Mouse (Mus musculus) embryonic facial prominence, embryonic 13.5 days (tissue): Measurements from ENCODE around the gene Dnajc1. TPM values are rescaled to one million over a fixed set of nuclear protein-coding genes. Genes with fewer than 3 reads are reported as not detected.

Source experiments
- ATAC-seq: fragments of 200-750 bp; cut with Nextera tagmentation; 2 replicates; pipeline ENCODE4 v1.8.0; 2017; ENCODE audit warnings: low read depth; ENCODE audit not compliant: insufficient number of reproducible peaks, insufficient read depth, low FRiP score, low TSS enrichment
- H3K27ac ChIP-seq: fragments of 300-500 bp; sonication (generic); 2 replicates; pipeline ENCODE4 v1.5.1; 2015; ENCODE audit warnings: moderate library complexity, mild to moderate bottlenecking, inconsistent platforms
- H3K27me3 ChIP-seq: fragments of 300-500 bp; sonication (generic); 2 replicates; pipeline ENCODE4 v1.6.1; 2015; ENCODE audit warnings: mild to moderate bottlenecking, inconsistent platforms
- H3K36me3 ChIP-seq: fragments of 300-500 bp; sonication (generic); 2 replicates; pipeline ENCODE4 v1.6.1; 2015; ENCODE audit warnings: mild to moderate bottlenecking, inconsistent platforms
- H3K4me1 ChIP-seq: fragments of 300-500 bp; sonication (generic); 2 replicates; pipeline ENCODE4 v1.6.1; 2015; ENCODE audit warnings: inconsistent platforms
- H3K4me2 ChIP-seq: fragments of 300-500 bp; sonication (generic); 2 replicates; pipeline ENCODE4 v1.6.1; 2015; ENCODE audit warnings: moderate library complexity, mild to moderate bottlenecking, inconsistent platforms
- H3K4me3 ChIP-seq: fragments of 300-500 bp; sonication (generic); 2 replicates; pipeline ENCODE4 v1.5.1; 2015; ENCODE audit warnings: mild to moderate bottlenecking, inconsistent platforms
- H3K9ac ChIP-seq: fragments of 300-500 bp; sonication (generic); 2 replicates; pipeline ENCODE4 v1.6.1; 2015; ENCODE audit warnings: mild to moderate bottlenecking, inconsistent platforms
- H3K9me3 ChIP-seq: fragments of 300-500 bp; sonication (generic); 2 replicates; pipeline ENCODE4 v1.6.1; 2016; ENCODE audit warnings: inconsistent platforms
- WGBS: fragments of 180-500 bp; shearing (Covaris S2); methylation state at CpG from one replicate; pipeline ENCODE4 v1.1.7; 2015; ENCODE audit warnings: mixed read lengths; 5-methylcytosine and 5-hydroxymethylcytosine counted together
- polyA plus RNA-seq: library from polyadenylated mRNA; unstranded; fragments of >200 nt; fragmentation: Nextera tagmentation; extraction: Ambion mirVana; gene quantifications from 2 replicates; pipeline ENCODE4 v1.2.1, GENCODE M21; 2015

Gene Dnajc1
- polyA plus RNA-seq, 1 experiment from 2014 or later = 36.4 TPM

DNA sequence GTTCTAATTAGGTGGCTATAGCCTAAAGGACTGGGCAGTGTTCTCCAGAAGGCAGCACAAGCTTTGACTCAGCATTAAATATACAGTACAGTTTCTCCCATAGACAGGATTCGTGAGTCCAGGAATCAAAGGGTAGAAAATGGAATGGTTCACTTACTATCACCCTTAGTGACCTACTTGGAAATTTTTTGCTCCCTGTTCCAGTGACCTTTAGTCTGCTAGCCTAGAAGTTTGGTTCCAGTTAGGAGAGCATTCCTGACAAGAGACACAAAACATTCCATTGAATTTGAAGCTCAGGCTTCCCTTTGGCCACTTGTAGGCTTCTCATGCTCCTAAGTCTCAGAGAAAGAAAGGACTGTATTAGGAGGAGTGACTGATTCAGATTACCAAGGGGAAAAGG lies 126.9 kb downstream of the Dnajc1 start:
- H3K4me3 ChIP-seq = no peak overlapping the region
- no peak overlapping the region for H3K27ac ChIP-seq
- H3K4me1 ChIP-seq = no peaks in the 10 kb centered on the region
- no peak overlapping the region for H3K4me2 ChIP-seq
- 91% methylated on average over 1 of the region's 1 CpGs for WGBS
- no peak overlapping the region for H3K9ac ChIP-seq
- no peak for ATAC-seq
- H3K36me3 ChIP-seq = no peaks in the 10 kb centered on the region
- no peaks in the 10 kb centered on the region for H3K27me3 ChIP-seq
- no peaks in the 10 kb centered on the region for H3K9me3 ChIP-seq

GRCm38 (mm10) chr2:18264579-18264978 lies 128.1 kb downstream of the Dnajc1 start:
- no peaks in the 10 kb centered on the region for H3K4me1 ChIP-seq
- H3K9me3 ChIP-seq = no peaks in the 10 kb centered on the region
- H3K4me3 ChIP-seq = no peak overlapping the region
- no peaks in the 10 kb centered on the region for H3K36me3 ChIP-seq
- no peak overlapping the region for H3K27ac ChIP-seq
- no peak overlapping the region for H3K9ac ChIP-seq
- H3K27me3 ChIP-seq = no peaks in the 10 kb centered on the region
- no peak for ATAC-seq
- 81% methylated on average over 3 of the region's 3 CpGs for WGBS
- no peak overlapping the region for H3K4me2 ChIP-seq

DNA sequence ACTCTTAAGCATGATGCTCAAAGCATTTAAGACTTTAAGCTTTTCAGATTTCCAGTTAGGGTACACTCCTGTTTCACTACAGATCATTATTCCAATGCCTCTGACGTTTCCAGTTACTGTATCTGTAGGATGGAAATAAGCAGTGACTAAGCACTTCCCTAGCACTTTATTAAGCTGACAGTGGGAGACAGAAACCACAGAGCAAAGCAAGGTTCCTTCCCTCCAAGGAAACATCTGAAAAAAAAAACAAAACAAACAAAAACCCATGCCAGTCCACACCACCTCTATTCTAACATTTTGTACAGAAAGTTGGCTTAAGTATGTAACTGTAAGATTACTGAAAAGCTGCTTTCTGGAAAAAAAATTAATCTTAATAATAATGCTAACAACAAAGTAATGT lies 130.3 kb downstream of the Dnajc1 start:
- H3K27me3 ChIP-seq = no peaks in the 10 kb centered on the region
- H3K36me3 ChIP-seq = no peaks in the 10 kb centered on the region
- no peak for ATAC-seq
- 35% methylated on average over 1 of the region's 1 CpGs for WGBS
- H3K9ac ChIP-seq = no peak overlapping the region
- H3K4me3 ChIP-seq = no peak overlapping the region
- H3K27ac ChIP-seq = no peak overlapping the region
- H3K9me3 ChIP-seq = no peaks in the 10 kb centered on the region
- no peak overlapping the region for H3K4me2 ChIP-seq
- H3K4me1 ChIP-seq = no peaks in the 10 kb centered on the region

DNA sequence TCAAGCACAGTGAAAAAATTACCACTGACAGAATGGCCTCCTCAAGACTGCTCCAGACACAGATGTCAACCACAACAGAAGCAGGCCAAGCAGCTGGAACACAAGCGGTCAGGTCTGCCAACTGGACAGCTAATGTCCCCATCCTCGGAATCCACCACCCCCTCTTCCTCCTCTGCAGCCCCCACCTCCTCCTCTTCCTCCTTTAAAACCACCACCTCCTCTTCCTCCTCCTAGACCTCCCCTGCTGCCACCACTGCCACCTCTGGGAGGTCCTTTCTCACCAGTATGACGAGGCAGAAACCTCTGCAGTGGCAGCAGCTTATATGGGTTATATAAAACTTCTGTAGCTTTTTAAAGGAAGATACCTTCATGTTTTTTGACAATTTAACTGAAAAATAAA lies 143.4 kb downstream of the Dnajc1 start:
- ATAC-seq = no peak
- Histone ChIP-seq H3K4me3 (no peak overlapping the region), H3K9me3 (peaks cover 4% of the 10 kb centered on the region; the same call in 1 of the 2 replicates), H3K27ac (no peak overlapping the region), H3K27me3 (no peaks in the 10 kb centered on the region), H3K36me3 (peaks cover 23% of the 10 kb centered on the region), H3K4me2 (no peak overlapping the region), H3K4me1 (no peaks in the 10 kb centered on the region), H3K9ac (no peak overlapping the region)
- 95% methylated on average over 3 of the region's 3 CpGs for WGBS

GRCm38 (mm10) chr2:18235524-18235923 lies 157.1 kb downstream of the Dnajc1 start:
- Histone ChIP-seq H3K9me3 (no peaks in the 10 kb centered on the region), H3K27me3 (no peaks in the 10 kb centered on the region), H3K4me2 (no peak overlapping the region), H3K36me3 (no peaks in the 10 kb centered on the region), H3K4me3 (no peak overlapping the region), H3K27ac (no peak overlapping the region), H3K4me1 (peaks cover 15% of the 10 kb centered on the region), H3K9ac (no peak overlapping the region)
- WGBS = 95% methylated on average over 5 of the region's 5 CpGs
- no peak for ATAC-seq

GRCm38 (mm10) chr2:18232883-18233567 lies 159.6 kb downstream of the Dnajc1 start:
- no peak overlapping the region for H3K27ac ChIP-seq
- H3K4me3 ChIP-seq = no peak overlapping the region
- WGBS = 24% methylated on average over 5 of the region's 5 CpGs
- no peaks in the 10 kb centered on the region for H3K9me3 ChIP-seq
- no peak for ATAC-seq
- no peak overlapping the region for H3K4me2 ChIP-seq
- no peaks in the 10 kb centered on the region for H3K27me3 ChIP-seq
- H3K4me1 ChIP-seq = peaks cover 26% of the 10 kb centered on the region
- no peak overlapping the region for H3K9ac ChIP-seq
- no peaks in the 10 kb centered on the region for H3K36me3 ChIP-seq

- Histone ChIP-seq H3K4me2 (no peak overlapping the region), H3K9me3 (no peaks in the 10 kb centered on the region), H3K4me1 (peaks cover 26% of the 10 kb centered on the region), H3K36me3 (no peaks in the 10 kb centered on the region), H3K27me3 (no peaks in the 10 kb centered on the region), H3K27ac (no peak overlapping the region), H3K9ac (no peak overlapping the region), H3K4me3 (no peak overlapping the region)
- WGBS = 33% methylated on average over 4 of the region's 4 CpGs
- ATAC-seq = no peak
Observed at GRCm38 (mm10) chr2:18231143-18231542, 161.5 kb downstream of the Dnajc1 start.

GRCm38 (mm10) chr2:18229279-18229678 lies 163.4 kb downstream of the Dnajc1 start:
- H3K4me3 ChIP-seq = no peak overlapping the region
- no peak overlapping the region for H3K27ac ChIP-seq
- 19% methylated on average over 2 of the region's 2 CpGs for whole genome bisulfite sequencing
- no peaks in the 10 kb centered on the region for H3K27me3 ChIP-seq
- ATAC-seq = no peak; the same call in 1 of the 2 replicates
- H3K9me3 ChIP-seq = no peaks in the 10 kb centered on the region
- H3K4me1 ChIP-seq = peaks cover 25% of the 10 kb centered on the region
- H3K36me3 ChIP-seq = no peaks in the 10 kb centered on the region
- no peak overlapping the region for H3K4me2 ChIP-seq
- no peak overlapping the region for H3K9ac ChIP-seq

DNA sequence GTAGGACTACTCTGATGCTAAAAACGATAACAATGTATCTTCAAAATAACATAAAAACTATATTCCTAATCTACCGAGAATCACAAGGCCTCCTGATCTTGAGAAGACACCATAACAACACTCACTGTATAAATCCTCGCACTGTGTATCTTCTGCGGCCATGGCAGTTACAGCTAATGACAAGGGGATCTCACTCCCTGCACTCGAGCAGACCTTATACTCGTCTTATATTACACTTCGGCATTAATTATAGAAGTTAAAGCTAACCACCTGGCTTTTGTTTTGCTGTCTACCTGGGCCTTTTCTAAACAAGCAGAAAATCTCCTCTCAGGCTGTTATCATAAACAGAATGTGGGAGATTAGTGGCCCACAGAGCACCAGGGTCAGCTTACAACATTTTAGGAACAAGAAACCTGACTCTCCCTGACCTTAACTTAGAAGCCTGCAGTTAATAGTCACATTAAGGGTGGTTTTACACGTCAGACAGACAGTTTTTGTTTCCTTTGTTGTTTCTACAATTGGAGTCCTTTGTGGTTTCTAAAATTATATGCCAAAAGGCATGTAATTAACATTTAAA lies 164.1 kb downstream of the Dnajc1 start:
- Histone ChIP-seq H3K27ac (no peak overlapping the region), H3K9ac (no peak overlapping the region), H3K4me2 (no peak overlapping the region), H3K27me3 (no peaks in the 10 kb centered on the region), H3K4me3 (no peak overlapping the region), H3K9me3 (no peaks in the 10 kb centered on the region), H3K4me1 (peaks cover 21% of the 10 kb centered on the region), H3K36me3 (no peaks in the 10 kb centered on the region)
- no peak for ATAC-seq
- 20% methylated on average over 8 of the region's 8 CpGs for WGBS

DNA sequence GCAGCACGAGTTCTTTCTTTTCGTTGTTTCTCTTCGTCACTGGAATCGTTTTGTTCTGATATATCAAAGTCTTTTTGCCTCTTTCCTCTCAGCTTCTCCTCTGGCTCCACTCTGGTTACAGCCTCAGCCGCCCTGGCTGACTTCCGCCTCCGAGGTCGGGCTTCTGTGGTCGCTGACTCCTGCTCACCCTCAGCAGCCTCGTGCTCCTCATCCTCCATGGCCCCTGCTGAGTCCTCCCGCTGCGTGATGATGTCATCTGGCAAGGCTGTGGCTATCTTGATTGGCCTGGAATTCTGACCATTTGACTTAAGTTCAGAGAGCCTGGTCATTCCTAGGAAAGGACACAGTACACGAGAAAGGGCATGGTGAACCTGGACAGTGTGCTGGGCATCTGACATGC lies 173.1 kb downstream of the Dnajc1 start:
- no peaks in the 10 kb centered on the region for H3K27me3 ChIP-seq
- no peak overlapping the region for H3K9ac ChIP-seq
- no peak overlapping the region for H3K4me2 ChIP-seq
- H3K4me1 ChIP-seq = peaks cover 9% of the 10 kb centered on the region; the same call in 1 of the 2 replicates
- peaks cover 50% of the 10 kb centered on the region for H3K36me3 ChIP-seq
- H3K9me3 ChIP-seq = no peaks in the 10 kb centered on the region
- ATAC-seq = no peak
- no peak overlapping the region for H3K4me3 ChIP-seq
- H3K27ac ChIP-seq = no peak overlapping the region
- 81% methylated on average over 13 of the region's 13 CpGs for WGBS

DNA sequence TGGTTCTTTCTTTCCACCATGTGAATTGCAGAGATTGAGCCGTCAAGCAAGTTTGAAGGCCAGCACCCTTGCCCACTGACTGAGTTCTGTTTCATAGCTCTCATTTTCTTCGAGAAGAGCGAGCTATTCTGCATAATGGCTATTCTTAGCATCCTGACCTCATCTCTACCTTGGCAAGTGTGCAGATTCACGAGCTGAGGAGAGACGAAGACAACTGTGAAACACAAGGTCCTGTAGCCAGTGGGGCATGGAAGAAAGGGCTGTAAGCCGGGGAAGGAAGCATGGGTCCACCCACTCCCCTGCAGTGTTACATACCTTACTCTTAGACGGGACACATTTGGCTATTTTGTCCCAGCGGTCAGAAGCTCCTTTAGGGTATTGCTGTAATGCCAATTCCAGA lies 173.5 kb downstream of the Dnajc1 start:
- Histone ChIP-seq H3K27me3 (no peaks in the 10 kb centered on the region), H3K9ac (no peak overlapping the region), H3K4me1 (peaks cover 9% of the 10 kb centered on the region; the same call in 1 of the 2 replicates), H3K36me3 (peaks cover 54% of the 10 kb centered on the region), H3K4me3 (no peak overlapping the region), H3K9me3 (no peaks in the 10 kb centered on the region), H3K4me2 (no peak overlapping the region), H3K27ac (no peak overlapping the region)
- 80% methylated on average over 8 of the region's 8 CpGs for WGBS
- no peak for ATAC-seq

- ATAC-seq = no peak
- H3K4me2 ChIP-seq = no peak overlapping the region
- H3K4me3 ChIP-seq = no peak overlapping the region
- 55% methylated on average over 5 of the region's 5 CpGs for WGBS
- H3K9ac ChIP-seq = no peak overlapping the region
- no peak overlapping the region for H3K27ac ChIP-seq
- peaks cover 59% of the 10 kb centered on the region for H3K36me3 ChIP-seq
- no peaks in the 10 kb centered on the region for H3K27me3 ChIP-seq
- peaks cover 9% of the 10 kb centered on the region; the same call in 1 of the 2 replicates for H3K4me1 ChIP-seq
- no peaks in the 10 kb centered on the region for H3K9me3 ChIP-seq
Observed at GRCm38 (mm10) chr2:18218500-18218899, 174.1 kb downstream of the Dnajc1 start.
